ENCODE assay signal across 8 mouse cellular contexts in genomic region chr13:107645865-107646645, GRCm38 (mm10).
DNase-seq lines count a peak whose midpoint lies in the region; ATAC-seq and TF ChIP-seq lines count a peak whose summit lies in the region.

No protein-coding gene starts in this region.

- ATAC-seq in embryonic facial prominence, embryonic 14.5 days (ENCODE audit: low read depth), result peak; percentile 56; the same call in 1 of the 2 replicates
- peak; percentile 57 to 65 for ATAC-seq in hematopoietic stem cell, adult 5-6 weeks (replicated peaks in 1 of 2; ENCODE audit: insufficient read depth in 1 of 2, low FRiP score in 2 of 2, low TSS enrichment in 1 of 2, low read depth in 1 of 2, poor library complexity in 2 of 2, severe bottlenecking in 2 of 2)
- peak; percentile 44; the same call in 1 of the 2 replicates for ATAC-seq in neural tube, embryonic 14.5 days (ENCODE audit: low read depth)

- H3K27ac ChIP-seq in embryonic facial prominence, embryonic 14.5 days (replicated peaks; ENCODE audit: low read depth, low read length), result no peak overlapping the region
- H3K27ac ChIP-seq in layer of hippocampus, adult 2 months, result peak overlapping the region; percentile 66
- H3K27ac ChIP-seq in neural tube, embryonic 14.5 days (ENCODE audit: low read depth, low read length), result peak overlapping the region; percentile 73

- peaks cover 24% of the 10 kb centered on the region for H3K27me3 ChIP-seq in embryonic facial prominence, embryonic 14.5 days (replicated peaks; ENCODE audit: control insufficient read depth, insufficient read depth, low read length)
- no peaks in the 10 kb centered on the region; the same call in 1 of the 2 replicates for H3K27me3 ChIP-seq in neural tube, embryonic 14.5 days (ENCODE audit: control insufficient read depth, insufficient read depth, low read length)

- WGBS in embryonic facial prominence, embryonic 14.5 days, result 3% methylated on average over 27 of the region's 27 CpGs
- WGBS in neural tube, embryonic 14.5 days, result 1% methylated on average over 27 of the region's 27 CpGs

- no peaks in the 10 kb centered on the region for H3K9me3 ChIP-seq in embryonic facial prominence, embryonic 14.5 days (ENCODE audit: control insufficient read depth, low read length)
- H3K9me3 ChIP-seq in neural tube, embryonic 14.5 days (ENCODE audit: control insufficient read depth, low read length), result no peaks in the 10 kb centered on the region

- H3K4me1 ChIP-seq in embryonic facial prominence, embryonic 14.5 days (ENCODE audit: control insufficient read depth, insufficient read depth, low read length), result peaks cover 6% of the 10 kb centered on the region; the same call in 1 of the 2 replicates
- peaks cover 4% of the 10 kb centered on the region; the same call in 1 of the 2 replicates for H3K4me1 ChIP-seq in neural tube, embryonic 14.5 days (ENCODE audit: control insufficient read depth, insufficient read depth, low read length)

- peak; percentile 19 for DNase-seq in thymus, postnatal 14 days
- no peak for DNase-seq in thymus, adult 18-20 months
- DNase-seq in embryonic facial prominence, embryonic 14.5 days (ENCODE audit: low spot score), result peak; percentile 51
- peak; percentile 11 to 18 for DNase-seq in layer of hippocampus, adult 2 months (ENCODE audit: low spot score in 2 of 2)
- DNase-seq in lung, adult 18-20 months, result peak; percentile 24 to 38
- DNase-seq in ovary, postnatal 10 days (ENCODE audit: low spot score), result no peak

- TF ChIP-seq CTCF in layer of hippocampus, adult 2 months (conservative IDR thresholded peaks at IDR 0.05), result peak; percentile 28; the same call in 1 of the 2 replicates

- H3K4me2 ChIP-seq in embryonic facial prominence, embryonic 14.5 days (ENCODE audit: low read depth, low read length), result peak overlapping the region; percentile 69
- H3K4me2 ChIP-seq in neural tube, embryonic 14.5 days (ENCODE audit: low read depth, low read length), result peak overlapping the region; percentile 39

- H3K4me3 ChIP-seq in embryonic facial prominence, embryonic 14.5 days (ENCODE audit: low read depth, low read length), result peak overlapping the region; percentile 40
- peak overlapping the region; percentile 49 for H3K4me3 ChIP-seq in layer of hippocampus, adult 2 months
- H3K4me3 ChIP-seq in neural tube, embryonic 14.5 days (ENCODE audit: low read depth, low read length), result peak overlapping the region; percentile 22

- no peaks in the 10 kb centered on the region for H3K36me3 ChIP-seq in embryonic facial prominence, embryonic 14.5 days (ENCODE audit: control insufficient read depth, insufficient read depth, low read length)
- H3K36me3 ChIP-seq in neural tube, embryonic 14.5 days (ENCODE audit: control insufficient read depth, insufficient read depth, low read length), result no peaks in the 10 kb centered on the region

- peak overlapping the region; percentile 48; the same call in 1 of the 2 replicates for H3K9ac ChIP-seq in embryonic facial prominence, embryonic 14.5 days (ENCODE audit: low read depth, low read length)
- peak overlapping the region; percentile 35 for H3K9ac ChIP-seq in neural tube, embryonic 14.5 days (replicated peaks; ENCODE audit: low read depth, low read length)

Comparison
In these comparisons a context has a peak if more than half of its experiments do, and no peak if none do; other contexts are left out.
1. DNase-seq: peak in thymus, postnatal 14 days (single experiment), embryonic facial prominence, embryonic 14.5 days (single experiment), layer of hippocampus, adult 2 months (2 of 2) and lung, adult 18-20 months (2 of 2); none in thymus, adult 18-20 months (0 of 2) and ovary, postnatal 10 days (single experiment).
2. Peak in every context shown above with its lines, with median percentiles within 50 percentile points of each other: ATAC-seq and H3K4me3 ChIP-seq.